Mouse (Mus musculus) spleen, adult 2 months (tissue): Measurements from ENCODE around the gene Plekhj1. TPM values are rescaled to one million over a fixed set of nuclear protein-coding genes. Genes with fewer than 3 reads are reported as not detected.

Source experiments
- DNase-seq, 2 experiments: peaks; one replicate each; pipeline versions ENCODE4 v3.0.0 to v3.0.0-alpha.2; 2012 to 2021; ENCODE audit warnings: low spot score in 2 of 2, low read depth in 1 of 2
- H3K27ac ChIP-seq: fragments of 200-500 bp; 2 replicates; pipeline ENCODE4 v1.5.1; 2012; ENCODE audit warnings: low read length, inconsistent platforms; ENCODE audit not compliant: insufficient read depth
- H3K27me3 ChIP-seq: fragments of 200-500 bp; 2 replicates; pipeline ENCODE4 v1.6.1; 2012; ENCODE audit warnings: mild to moderate bottlenecking, moderate library complexity, low read length, inconsistent platforms; ENCODE audit not compliant: control insufficient read depth, insufficient read depth
- H3K36me3 ChIP-seq: fragments of 200-500 bp; 2 replicates; pipeline ENCODE4 v1.6.1; 2012; ENCODE audit warnings: mild to moderate bottlenecking, low read length, inconsistent platforms; ENCODE audit not compliant: control insufficient read depth, insufficient read depth
- H3K4me1 ChIP-seq: fragments of 200-500 bp; 2 replicates; pipeline ENCODE4 v1.6.1; 2011; ENCODE audit warnings: inconsistent platforms; ENCODE audit not compliant: control insufficient read depth, insufficient read depth, insufficient read length
- H3K4me3 ChIP-seq: fragments of 200-500 bp; 2 replicates; pipeline ENCODE4 v1.5.1; 2011; ENCODE audit warnings: mild to moderate bottlenecking, inconsistent platforms; ENCODE audit not compliant: insufficient read depth, insufficient read length; ENCODE audit errors: extremely low read depth
- CTCF ChIP-seq: fragments of 200-500 bp; IDR thresholded peaks from 2 replicates; pipeline ENCODE4 v1.5.1; 2011; ENCODE audit warnings: mild to moderate bottlenecking, inconsistent platforms; ENCODE audit not compliant: insufficient read depth, insufficient read length, insufficient replicate concordance; ENCODE audit errors: extremely low read depth
- POLR2A ChIP-seq: fragments of 200-500 bp; IDR thresholded peaks from 2 replicates; pipeline ENCODE4 v1.6.1; 2011; ENCODE audit warnings: low read depth, low read length, inconsistent platforms
- WGBS: fragments of 180-500 bp; shearing (Covaris S2); methylation state at CpG from one replicate; pipeline ENCODE4 v1.1.7; 2018; 5-methylcytosine and 5-hydroxymethylcytosine counted together
- polyA plus RNA-seq: library from polyadenylated mRNA; depleted of rRNA; stranded (reverse); fragments of >200 nt; gene quantifications from 2 replicates; pipeline ENCODE4 v1.2.3, GENCODE M21; 2012

The Plekhj1 gene
- polyA plus RNA-seq, 1 experiment = 71.8 TPM

DNA sequence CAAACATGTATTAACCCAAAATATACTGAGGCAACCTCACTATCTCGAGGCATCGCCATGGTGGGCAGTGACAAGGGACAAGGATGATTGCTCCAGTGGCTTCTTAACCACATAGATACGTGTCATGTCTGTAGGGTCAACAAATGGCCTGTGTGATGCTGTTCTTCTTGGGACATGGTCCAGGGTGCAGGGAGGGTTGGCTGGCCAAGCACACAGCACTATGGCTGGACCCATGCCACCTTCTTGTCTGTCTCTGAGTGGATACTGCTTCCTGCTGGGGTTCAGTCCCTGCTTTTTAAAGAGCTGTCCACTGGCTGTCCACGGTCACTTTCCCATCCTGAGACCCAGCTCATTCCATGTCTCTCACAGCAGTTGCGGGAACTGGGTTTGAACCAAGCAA is 21.3 kb downstream of the Plekhj1 start:
- WGBS = 91% methylated on average over 5 of the region's 5 CpGs
- Histone ChIP-seq H3K27me3 (no peaks in the 10 kb centered on the region), H3K4me1 (no peaks in the 10 kb centered on the region), H3K27ac (no peak overlapping the region), H3K4me3 (no peak overlapping the region), H3K36me3 (peaks cover 37% of the 10 kb centered on the region)
- no peak for DNase-seq
- no peak for TF ChIP-seq POLR2A
- TF ChIP-seq CTCF = no peak

DNA sequence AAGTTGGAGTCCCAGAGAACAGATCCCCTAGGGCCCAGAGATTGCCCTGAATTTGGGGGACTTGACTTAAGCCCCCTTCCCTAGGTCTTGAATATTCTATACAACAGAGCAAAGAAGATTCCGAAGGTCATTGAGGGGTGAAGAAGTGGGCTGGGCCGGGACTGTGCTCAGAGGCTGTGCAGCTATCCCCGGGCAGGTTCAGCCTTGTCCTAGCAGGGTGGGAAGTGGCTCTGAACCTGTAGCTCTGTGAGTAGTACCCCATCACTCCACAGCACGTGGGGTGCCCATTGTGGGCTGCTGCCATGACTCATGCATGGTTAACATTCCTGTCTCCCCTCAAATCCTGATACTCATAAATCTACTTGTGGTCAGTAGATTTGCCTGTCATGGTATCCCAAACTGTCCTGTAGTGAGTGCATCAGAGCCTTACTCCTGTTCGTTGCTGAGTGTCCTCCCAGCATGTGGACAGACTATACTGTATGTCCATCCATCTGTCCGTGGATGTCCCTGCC is 22.0 kb downstream of the Plekhj1 start:
- TF ChIP-seq CTCF = no peak
- WGBS = 90% methylated on average over 6 of the region's 6 CpGs
- H3K4me3 ChIP-seq = no peak overlapping the region
- DNase-seq = no peak
- H3K36me3 ChIP-seq = peaks cover 37% of the 10 kb centered on the region
- H3K27me3 ChIP-seq = no peaks in the 10 kb centered on the region
- no peak overlapping the region for H3K27ac ChIP-seq
- no peaks in the 10 kb centered on the region for H3K4me1 ChIP-seq

DNA sequence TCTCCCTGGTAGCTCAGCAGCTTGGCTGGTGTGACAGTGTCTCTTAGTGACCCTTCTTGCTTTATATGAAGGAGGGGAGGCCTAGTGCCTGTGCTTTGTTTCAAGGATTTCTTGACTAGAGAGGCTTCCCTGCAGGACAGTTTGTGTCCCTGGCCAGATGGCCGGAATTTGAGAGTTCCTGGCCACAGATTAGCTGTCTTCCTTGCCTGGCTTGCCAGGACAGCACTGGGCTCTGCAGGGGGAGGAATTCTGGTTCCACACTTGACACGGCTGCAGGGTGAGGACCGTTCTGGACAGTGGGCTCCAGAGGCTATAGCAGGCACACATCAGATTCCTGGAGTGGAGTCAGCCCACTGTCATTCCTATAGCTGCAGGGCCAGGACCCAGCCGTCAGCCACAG is 22.7 kb downstream of the Plekhj1 start:
- H3K4me1 ChIP-seq = no peaks in the 10 kb centered on the region
- H3K27me3 ChIP-seq = no peaks in the 10 kb centered on the region
- WGBS = 96% methylated on average over 4 of the region's 4 CpGs
- no peak for DNase-seq
- no peak for TF ChIP-seq POLR2A
- no peak for TF ChIP-seq CTCF
- H3K27ac ChIP-seq = no peak overlapping the region
- no peak overlapping the region for H3K4me3 ChIP-seq
- H3K36me3 ChIP-seq = peaks cover 34% of the 10 kb centered on the region

DNA sequence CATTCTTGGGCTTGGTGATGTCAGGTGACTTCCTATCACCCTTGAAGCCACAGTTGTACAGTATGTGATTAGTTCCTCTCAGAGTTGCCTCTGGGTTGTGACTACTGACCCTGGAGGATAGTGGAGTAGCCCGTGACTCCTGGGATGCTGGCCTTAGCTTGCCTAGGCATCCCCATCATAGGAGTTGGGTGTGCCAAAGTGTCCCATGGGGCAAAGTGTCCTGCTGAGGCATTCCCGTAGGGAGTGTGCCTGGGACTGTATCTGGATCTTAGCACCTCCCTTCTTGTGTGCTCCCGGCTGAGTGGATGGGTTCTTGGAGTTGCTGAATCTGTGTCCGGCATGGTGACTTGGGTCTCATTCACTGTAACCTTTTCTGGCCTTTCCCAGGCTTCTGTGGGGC is 23.4 kb downstream of the Plekhj1 start:
- H3K4me3 ChIP-seq = no peak overlapping the region

DNA sequence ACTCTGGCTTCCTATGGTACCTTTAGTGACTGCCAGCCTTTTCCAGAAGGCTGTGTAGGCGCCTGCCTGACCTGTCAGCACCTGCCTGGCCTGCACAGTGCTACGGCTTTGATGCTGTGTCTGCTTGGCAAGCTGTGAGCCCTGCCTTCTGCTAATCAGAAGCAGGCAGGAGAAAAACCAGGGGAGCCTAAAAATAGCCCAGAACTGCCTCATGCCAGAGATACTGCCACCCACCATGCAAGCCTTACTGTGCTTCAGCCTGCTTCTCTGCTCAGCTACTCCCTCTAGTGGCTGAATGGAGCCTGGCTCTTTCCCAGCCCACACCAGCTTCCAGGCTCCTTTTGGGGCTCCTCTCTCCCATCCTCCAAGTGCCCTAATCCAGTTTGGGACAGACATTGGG is 23.9 kb downstream of the Plekhj1 start:
- WGBS = 43% methylated on average over 2 of the region's 2 CpGs
- H3K27me3 ChIP-seq = no peaks in the 10 kb centered on the region
- TF ChIP-seq CTCF (peak; percentile 76; the same call in 1 of the 2 replicates), POLR2A (no peak)
- H3K4me3 ChIP-seq = no peak overlapping the region
- peaks cover 31% of the 10 kb centered on the region for H3K36me3 ChIP-seq
- DNase-seq = peak in 1 of 2 experiments; percentile 58
- H3K27ac ChIP-seq = no peak overlapping the region
- H3K4me1 ChIP-seq = no peaks in the 10 kb centered on the region

More for the DNA sequence above, 23.4 kb downstream of the Plekhj1 start:
- Histone ChIP-seq H3K27me3 (no peaks in the 10 kb centered on the region), H3K36me3 (peaks cover 33% of the 10 kb centered on the region), H3K27ac (no peak overlapping the region), H3K4me1 (no peaks in the 10 kb centered on the region)
- DNase-seq = no peak
- TF ChIP-seq CTCF (no peak), POLR2A (no peak)
- 91% methylated on average over 4 of the region's 4 CpGs for WGBS

DNA sequence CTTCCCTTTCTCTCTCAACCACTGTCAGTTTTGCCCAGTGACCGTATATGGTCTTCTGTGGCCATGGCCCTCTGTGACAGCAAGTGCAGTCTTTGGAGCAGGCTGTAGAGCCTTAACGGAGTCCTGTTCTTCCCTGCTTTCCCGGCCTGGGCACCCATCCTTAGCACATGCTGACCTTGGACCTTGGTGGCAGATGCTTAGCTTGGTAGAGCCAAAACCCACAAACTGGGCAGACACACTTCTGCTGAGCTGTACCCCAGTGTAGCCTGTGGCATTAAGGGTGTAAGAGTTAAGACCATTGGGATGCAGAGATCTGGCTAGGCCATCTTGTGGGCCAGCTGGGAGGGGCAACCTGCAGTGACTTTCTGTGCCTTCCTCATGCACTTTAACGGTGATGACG is 24.6 kb downstream of the Plekhj1 start:
- no peak overlapping the region for H3K4me3 ChIP-seq
- TF ChIP-seq POLR2A (no peak), CTCF (no peak)
- H3K27ac ChIP-seq = no peak overlapping the region
- H3K36me3 ChIP-seq = peaks cover 32% of the 10 kb centered on the region
- no peak for DNase-seq
- H3K27me3 ChIP-seq = no peaks in the 10 kb centered on the region
- H3K4me1 ChIP-seq = no peaks in the 10 kb centered on the region
- WGBS = 92% methylated on average over 5 of the region's 5 CpGs

DNA sequence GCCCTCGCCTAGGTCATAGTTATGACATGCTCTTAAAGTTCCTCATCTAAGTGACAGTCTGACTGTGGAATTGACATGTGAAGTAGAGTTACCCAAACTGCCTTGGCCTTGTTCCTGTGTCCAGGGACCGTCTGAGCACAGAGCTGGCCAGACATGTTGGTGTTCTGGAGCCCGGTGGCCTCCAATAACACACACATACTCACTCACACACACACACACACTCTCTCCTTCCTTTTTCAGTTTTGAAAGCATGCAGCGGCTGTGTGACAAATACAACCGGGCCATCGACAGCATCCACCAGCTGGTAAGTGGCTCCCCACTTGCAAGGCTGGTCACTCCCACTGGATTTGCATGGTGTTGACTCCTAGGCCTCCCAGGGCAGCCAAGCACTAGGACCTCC is 30.1 kb downstream of the Plekhj1 start:
- Histone ChIP-seq H3K4me1 (no peaks in the 10 kb centered on the region; the same call in 1 of the 2 replicates), H3K27me3 (no peaks in the 10 kb centered on the region), H3K27ac (no peak overlapping the region), H3K36me3 (peaks cover 29% of the 10 kb centered on the region), H3K4me3 (no peak overlapping the region)
- DNase-seq = no peak
- TF ChIP-seq POLR2A (no peak), CTCF (no peak)
- 96% methylated on average over 6 of the region's 6 CpGs for WGBS
